Mouse (Mus musculus) mesoderm, embryonic 11.5 days (tissue): ENCODE data around the gene Spry2.

Experiments used
- DNase-seq: peaks from one replicate; pipeline ENCODE4 v3.0.0-alpha.2; 2012; ENCODE audit warnings: low read depth, low spot score

Gene Spry2

DNA sequence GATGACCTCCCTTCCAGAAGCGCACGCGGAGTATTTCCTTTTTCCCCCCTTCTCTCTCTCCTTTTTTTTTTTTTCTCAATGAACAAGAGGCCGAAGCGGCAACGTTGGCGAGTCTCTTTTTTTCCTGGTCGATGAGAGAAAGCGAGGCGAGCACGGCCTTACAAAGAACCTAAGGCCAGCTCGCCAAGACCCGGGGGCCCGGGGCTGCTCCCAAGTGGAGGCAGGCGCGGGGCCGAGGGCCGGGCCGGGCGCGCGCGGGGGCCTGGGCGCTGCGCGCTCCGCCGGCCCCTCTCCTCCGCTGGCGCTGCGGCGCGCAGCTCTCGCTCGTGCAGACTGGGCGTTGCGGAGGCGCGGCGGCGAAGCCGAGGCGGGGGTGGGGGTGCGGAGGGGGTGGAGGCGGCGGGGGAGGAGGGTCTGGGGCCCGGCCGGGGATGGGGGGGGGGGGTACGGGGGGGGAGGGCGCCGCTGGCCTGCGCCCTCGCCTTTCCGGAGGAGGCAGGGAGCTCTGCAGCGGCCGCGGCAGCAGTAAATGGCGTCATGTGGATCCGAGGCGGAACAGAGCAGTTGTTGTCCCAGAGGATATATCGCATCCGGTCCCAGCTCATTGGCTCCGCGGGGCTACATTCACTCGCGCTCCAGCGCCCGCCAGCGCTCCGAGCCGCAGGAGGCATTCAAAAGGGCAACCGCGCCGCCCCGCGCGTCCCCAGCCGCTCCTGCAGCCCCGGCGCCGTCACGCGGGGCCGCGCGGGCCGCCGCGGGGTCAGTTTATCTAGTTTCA is at the start of gene Spry2:
Gene Spry2 (minus strand): TSS at position 29 of the 778 bp plus-strand sequence.
- peak; percentile 97 for DNase-seq

DNA sequence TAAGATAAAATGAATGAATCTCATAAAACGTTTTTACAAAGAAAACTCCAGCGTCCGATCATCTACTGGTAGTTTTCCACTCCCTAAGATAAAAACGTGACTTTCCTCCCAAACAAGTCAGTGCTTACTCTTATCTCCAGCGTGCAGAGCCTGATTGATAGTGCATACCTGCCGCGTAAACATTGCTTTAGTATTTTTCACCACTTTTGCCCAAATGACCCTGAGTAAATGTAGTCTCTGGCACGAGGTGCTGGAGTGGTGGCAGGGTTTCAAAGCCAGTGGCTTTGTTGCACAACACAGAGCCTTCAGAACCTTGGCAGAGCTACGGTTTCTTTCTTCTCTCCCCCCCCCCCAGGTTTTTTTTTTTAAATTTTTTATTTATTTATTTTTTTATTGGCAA is 44.7 kb upstream of the Spry2 start:
- DNase-seq, result no peak

DNA sequence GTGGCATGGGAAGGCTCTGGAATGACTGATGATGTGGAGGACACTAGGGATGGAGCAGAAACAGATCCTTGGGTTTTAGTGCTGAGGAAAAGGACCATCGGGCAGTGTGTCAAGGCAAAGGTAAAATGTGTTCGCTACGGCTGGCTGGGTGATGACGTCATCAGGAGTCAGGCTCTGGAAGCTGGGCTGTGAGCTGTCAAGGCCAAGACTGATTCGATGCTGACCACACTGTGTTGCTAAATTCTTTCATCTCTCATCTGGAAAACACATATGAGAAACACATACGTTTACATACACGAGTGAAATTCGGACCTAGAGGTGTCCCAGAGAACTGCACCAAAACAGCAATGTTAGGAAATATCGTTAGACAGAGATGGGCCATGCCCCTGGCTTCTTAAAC is 30.1 kb upstream of the Spry2 start:
- no peak for DNase-seq

DNA sequence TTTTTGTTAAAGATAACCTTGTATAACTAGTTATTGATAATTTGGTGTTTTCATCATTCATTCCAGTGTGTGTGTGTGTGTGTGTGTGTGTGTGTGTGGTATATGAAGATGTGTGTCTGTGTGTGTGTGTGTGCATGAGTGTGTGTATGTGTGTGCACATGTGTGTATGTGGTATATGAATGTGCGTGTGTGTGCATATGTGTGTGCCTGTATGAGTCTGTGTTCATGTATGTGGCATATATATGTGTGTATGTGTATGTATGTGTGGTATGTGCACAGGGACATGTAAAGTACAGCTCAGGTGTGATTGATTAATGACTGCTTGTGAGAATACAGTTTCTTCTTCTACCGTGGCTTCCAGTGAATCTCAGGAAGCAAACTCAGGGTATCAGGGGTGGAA is 28.7 kb upstream of the Spry2 start:
- DNase-seq, result no peak

DNA sequence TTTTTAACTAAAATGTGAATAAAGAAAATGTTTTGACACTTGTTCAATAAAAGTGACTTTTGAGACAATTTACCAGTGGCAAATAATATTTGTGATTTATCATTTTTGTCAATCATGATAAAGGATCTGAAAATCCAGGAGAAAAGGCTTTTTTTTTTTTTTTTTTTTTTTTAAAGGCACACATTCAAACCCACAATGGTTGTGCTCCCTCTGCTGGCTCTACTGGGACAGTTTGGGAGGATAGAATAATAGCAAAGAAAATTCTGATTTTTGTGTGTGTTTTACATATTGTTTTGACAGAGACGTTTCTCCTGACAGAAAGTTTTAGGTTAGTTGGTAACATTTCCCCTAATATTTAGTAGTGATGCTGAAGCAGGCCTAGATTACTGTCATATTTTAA is 28.1 kb upstream of the Spry2 start:
- peak; percentile 41 for DNase-seq

- DNase-seq, result peak; percentile 59
Observed at GRCm38 (mm10) chr14:105922874-105923273, 26.3 kb upstream of the Spry2 start.

- no peak for DNase-seq
Observed at GRCm38 (mm10) chr14:105922427-105922826, 25.8 kb upstream of the Spry2 start.

- DNase-seq, result no peak
Observed at GRCm38 (mm10) chr14:105921217-105921695, 24.6 kb upstream of the Spry2 start.

GRCm38 (mm10) chr14:105920395-105921216 is 24.0 kb upstream of the Spry2 start:
- DNase-seq, result peak; percentile 75

DNA sequence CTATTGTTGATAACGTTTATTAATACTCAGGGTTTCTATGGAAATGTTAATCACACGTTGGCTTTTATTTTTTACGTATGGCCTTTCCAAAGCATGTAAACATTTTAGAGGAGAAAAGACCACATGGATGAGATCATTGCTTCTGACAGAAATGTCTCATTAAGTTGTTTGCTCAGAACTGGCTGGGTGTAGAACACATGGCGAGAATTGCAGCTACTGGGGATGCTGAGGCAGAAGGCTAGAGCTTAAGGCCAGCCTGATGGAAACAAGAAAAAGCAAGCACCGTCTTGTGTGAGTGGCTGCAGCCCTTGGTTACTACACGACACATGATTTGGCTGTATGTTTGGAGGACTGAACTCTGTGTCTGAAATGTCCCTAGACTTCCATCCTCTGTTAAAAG is 10.6 kb upstream of the Spry2 start:
- DNase-seq, result no peak

GRCm38 (mm10) chr14:105905935-105906334 is 9.3 kb upstream of the Spry2 start:
- DNase-seq, result no peak

GRCm38 (mm10) chr14:105905509-105905908 is 8.9 kb upstream of the Spry2 start:
- no peak for DNase-seq

GRCm38 (mm10) chr14:105902807-105903206 is 6.2 kb upstream of the Spry2 start:
- DNase-seq, result peak; percentile 40

- DNase-seq, result no peak
Observed at GRCm38 (mm10) chr14:105900841-105901240, 4.2 kb upstream of the Spry2 start.

GRCm38 (mm10) chr14:105899116-105899515 is 2.5 kb upstream of the Spry2 start:
- DNase-seq, result no peak

DNA sequence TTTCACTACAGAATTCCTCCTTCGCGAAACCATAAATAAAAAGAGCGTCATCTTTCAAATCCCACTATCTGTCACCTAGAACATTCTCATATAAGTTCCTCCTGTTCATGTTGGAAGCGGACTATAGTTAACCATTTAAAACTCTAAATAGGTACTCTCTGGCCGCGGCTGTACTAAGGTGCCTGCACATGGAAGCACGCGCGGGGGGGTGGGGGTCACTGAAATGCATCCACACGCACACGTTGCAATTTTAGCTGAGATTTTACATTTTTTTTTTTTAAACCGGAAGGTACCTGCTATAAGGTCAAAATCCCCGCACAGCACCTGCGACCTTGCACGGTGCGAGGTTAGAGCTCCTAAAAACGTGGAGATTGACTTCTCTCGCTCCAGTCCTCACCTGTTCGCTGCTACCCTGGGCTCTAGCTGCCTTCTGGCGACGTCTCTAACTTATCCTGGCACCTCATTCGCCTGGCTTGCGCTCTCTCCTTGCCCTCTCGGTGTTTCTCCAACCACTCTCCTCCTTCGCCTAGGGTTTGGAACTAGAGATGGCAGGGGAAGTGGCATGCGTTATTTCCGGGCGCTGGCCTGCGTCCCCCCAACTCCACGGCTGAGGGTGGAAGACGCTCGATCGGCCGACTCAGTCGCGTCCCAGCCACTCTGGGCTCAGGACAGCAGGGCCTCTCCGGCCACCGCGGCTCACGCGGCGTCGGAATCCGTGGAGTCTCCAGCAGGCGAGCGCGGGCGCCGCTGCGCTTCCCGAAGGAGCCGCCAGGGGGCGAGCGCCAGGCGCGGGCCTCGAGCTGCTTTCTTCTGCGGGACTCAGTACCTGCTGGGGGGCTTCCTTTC is 1.9 kb upstream of the Spry2 start:
- DNase-seq, result peak; percentile 90

- peak; percentile 80 for DNase-seq
Observed at GRCm38 (mm10) chr14:105897569-105898101, 1.0 kb upstream of the Spry2 start.

- peak; percentile 34 for DNase-seq
Observed at GRCm38 (mm10) chr14:105895961-105896651, 513 bp downstream of the Spry2 start.

DNA sequence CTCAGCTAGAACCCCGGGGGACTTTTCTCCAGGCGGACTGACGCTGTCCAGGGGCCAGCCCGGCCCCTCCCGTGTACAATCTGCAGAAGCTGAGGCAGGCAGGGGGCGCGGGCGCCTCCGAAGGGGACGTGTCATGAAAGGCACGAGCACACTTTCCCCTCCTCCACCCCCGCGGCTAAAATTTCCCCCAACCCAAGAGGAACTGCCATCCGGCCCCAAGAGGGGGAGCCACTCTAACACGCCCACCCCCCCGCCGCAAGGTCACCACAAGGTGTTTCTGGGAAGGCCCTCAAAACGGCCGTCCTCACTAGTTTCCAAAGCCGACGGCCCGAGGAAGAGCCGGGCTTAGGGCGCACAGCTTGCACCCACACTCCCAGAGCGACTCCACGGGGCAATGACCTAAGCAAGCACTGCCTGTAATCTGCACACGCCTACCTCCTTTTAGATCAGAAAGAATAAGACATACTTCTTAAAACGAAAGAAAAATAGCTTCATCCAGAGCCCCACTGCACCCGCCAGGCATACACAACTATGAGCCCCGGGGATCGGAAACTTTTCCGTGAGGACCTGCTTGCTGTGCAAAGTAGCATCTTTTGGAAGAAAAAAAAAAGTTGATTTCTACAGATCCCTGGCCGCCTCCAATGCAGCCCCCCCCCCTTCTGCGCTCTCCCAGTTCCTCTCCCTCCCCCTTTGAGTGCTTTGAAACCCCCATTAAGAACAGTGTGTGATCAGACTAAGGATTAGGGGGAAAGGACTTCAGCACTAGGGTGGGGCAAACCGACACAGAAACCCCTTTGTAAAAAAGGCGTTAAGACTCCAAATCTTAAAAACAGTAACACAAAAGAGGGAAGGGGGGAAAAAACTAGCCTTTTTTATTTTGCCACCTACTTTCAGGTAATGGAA is 1.4 kb downstream of the Spry2 start:
- DNase-seq, result peak; percentile 61

- no peak for DNase-seq
Observed at GRCm38 (mm10) chr14:105893623-105893995, 3.0 kb downstream of the Spry2 start.
